Mouse (Mus musculus): ENCODE measurements around the gene Snx3. TPM values are rescaled to one million over a fixed set of nuclear protein-coding genes. Genes with fewer than 3 reads are reported as not detected.

Gene Snx3
- total RNA-seq, 2 experiments from 2014 or later, result 170 to 173 TPM

DNA sequence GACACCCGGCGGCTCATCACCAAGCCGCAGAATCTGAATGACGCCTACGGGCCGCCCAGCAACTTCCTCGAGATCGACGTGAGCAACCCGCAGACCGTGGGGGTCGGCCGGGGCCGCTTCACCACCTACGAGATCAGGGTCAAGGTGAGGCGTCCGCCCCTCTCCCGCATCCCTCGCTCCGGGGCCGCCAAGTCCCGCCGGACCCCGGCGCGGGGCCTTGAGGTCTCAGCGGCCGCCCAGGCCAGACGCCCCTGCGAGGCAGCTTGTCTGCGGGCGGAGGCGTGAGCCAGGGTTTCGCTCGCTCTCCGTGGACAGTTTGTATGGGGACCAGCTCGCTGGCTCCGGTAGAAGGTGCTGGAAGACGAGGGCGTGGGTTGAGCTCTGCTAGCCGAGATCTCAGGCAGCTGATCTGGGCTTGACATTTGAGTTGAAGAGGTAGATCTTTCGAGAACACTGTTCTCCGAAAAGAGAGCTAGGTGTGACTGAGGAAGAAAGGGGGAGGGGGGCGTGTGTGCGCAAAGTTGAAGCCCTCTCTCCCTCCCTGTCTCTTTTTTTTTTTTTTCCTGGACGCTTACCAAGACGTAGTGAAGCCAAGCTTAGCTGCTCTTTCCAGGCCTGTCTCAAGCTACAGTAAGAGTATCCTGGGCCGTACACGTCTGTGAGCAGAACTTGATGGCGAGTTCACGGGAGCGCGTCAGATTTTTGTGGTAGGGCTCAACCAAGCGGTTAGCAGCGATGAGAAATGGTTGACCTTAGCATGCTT, 700 bp downstream of the Snx3 start:
- intact Hi-C loops (cut with DNase I), result loop anchor here (2.0 kb wide), 1 partner anchor 48 kb away; no protein-coding TSS in a partner anchor
- peak; percentile 64 to 81 for DNase-seq

DNA sequence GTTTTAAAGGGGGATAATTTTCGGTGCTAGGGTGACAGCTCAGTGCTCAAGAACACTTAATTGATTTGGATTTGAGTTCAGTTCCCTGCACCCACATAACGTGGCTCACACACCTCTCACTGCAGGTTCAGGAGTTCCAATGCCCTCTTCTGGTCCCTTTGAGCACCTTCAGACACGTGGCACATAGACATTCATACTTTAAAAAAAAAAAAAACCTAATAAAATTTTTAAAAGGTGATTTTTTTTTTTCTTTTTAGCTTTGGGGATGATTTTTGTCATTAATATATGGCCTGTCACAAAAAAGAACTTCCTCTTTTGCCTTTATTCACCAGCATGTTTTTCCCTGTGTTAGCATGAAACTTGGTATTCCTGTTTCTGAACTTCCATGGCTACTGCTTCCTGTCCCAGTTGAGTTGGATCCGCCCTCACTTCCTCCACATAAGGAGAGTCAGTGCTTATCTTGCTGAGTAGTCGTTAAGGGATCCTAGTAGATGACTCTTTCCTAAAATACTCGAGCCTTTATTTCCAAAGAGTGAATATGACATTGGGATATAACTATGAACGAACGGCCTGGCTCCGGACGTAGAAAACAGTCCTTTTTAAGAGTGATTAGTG, 2.4 kb downstream of the Snx3 start:
- intact Hi-C loops (cut with DNase I), result no loop called here
- DNase-seq, result no peak

DNA sequence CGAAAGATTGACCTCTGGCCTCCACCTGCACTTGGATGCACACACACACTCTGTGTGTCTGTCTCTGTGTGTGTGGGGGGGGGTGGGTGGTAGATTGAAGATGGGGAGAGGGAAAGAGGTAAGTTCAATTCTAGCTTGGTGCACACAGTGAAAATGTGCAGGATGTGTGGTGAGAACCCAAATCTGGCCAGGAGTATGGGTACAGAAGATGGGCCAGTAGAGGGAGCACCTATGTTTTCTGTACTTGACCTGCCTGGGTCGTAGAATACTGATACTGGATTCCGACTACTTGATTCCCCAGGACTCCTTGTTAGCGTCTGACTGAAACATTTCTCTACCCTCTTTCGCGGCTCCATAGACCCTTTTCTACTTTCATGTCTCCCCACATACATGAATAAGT, 8.3 kb downstream of the Snx3 start:
- DNase-seq, result no peak
- intact Hi-C loops (cut with DNase I), result no loop called here

- no peak for DNase-seq
- intact Hi-C loops (cut with DNase I), result no loop called here
Observed at GRCm38 (mm10) chr10:42511184-42512135, 9.6 kb downstream of the Snx3 start.

GRCm38 (mm10) chr10:42514125-42514524, 12.3 kb downstream of the Snx3 start:
- DNase-seq, result no peak
- intact Hi-C loops (cut with DNase I), result no loop called here

- no peak for DNase-seq
- intact Hi-C loops (cut with DNase I), result no loop called here
Observed at GRCm38 (mm10) chr10:42518363-42518762, 16.5 kb downstream of the Snx3 start.

DNA sequence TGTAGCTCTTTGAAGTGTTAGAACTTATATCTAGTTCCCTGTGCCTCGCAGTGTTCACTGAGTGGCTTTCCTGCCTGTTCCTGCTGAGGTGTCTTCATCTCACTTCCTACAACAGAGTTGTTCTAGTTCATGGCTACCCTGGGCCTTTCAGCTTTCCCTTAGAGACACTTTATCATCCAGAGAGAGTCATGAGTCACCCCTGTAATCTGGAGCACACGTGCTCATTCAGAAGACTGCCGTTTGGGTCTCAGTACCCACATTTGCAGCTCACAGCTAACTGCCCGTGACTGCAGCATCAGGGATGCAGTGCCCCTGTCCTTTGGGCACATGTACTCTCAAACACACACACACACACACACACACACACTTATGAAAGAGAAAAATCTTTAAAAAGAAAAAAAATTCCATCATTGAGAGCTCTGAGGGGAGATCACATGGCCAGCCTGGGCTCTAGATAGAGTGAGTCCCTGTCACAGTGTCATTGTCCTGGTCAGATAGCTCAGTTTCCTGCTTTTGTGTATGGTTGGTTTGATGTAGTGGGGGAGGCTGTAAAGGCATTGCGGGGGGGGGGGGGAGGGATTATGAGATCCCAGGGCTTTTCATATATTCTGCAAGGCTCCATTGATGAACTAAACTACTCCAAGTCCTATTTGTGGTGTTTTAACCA, 19.6 kb downstream of the Snx3 start:
- intact Hi-C loops (cut with DNase I), result no loop called here
- DNase-seq, result no peak

DNA sequence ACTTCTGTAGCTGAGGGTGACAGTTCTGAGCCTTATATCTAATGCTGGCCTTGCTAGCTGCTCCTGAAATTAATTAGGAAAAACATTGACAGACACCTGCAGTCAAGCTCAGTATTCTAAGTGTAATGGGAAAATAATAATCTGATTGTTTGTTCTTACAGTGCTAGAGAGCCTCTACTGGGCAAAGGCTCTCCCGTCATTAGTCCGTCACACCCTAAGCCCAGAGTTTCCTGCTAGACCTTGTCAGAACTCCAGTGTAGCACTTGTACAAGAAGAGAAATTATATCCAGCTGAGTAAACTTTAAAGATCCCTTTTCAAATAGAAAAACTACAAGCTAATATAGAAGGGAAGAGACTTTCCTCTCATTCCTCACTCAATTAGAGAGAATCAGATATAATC, 21.1 kb downstream of the Snx3 start:
- intact Hi-C loops (cut with DNase I), result no loop called here

GRCm38 (mm10) chr10:42523556-42524162, 21.8 kb downstream of the Snx3 start:
- DNase-seq, result no peak
- intact Hi-C loops (cut with DNase I), result no loop called here

More for the DNA sequence above, 21.1 kb downstream of the Snx3 start:
- DNase-seq, result no peak

DNA sequence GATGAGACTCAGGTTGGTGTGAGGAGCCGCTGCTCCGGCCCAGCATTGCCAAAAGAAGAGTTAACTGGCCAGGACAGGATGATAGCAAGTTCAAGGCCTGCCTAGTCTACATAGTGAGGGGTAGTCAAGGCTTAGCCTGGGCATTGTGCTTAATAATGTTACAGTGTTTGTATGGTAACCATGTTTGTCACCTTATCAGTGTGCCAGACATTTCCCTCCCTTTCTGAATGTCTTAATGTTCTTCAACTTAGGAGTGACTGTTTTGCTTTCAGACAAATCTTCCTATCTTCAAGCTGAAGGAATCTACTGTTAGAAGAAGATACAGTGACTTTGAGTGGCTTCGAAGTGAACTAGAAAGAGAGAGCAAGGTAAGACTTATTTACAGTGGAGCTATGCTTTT, 23.9 kb downstream of the Snx3 start:
- intact Hi-C loops (cut with DNase I), result loop anchor here (5.0 kb wide), 1 partner anchor 213 kb away; no protein-coding TSS in a partner anchor
- no peak for DNase-seq

- no peak for DNase-seq
- intact Hi-C loops (cut with DNase I), result loop anchor here (5.0 kb wide), 1 partner anchor 202 kb away; no protein-coding TSS in a partner anchor
Observed at GRCm38 (mm10) chr10:42533836-42534453, 32.1 kb downstream of the Snx3 start.

DNA sequence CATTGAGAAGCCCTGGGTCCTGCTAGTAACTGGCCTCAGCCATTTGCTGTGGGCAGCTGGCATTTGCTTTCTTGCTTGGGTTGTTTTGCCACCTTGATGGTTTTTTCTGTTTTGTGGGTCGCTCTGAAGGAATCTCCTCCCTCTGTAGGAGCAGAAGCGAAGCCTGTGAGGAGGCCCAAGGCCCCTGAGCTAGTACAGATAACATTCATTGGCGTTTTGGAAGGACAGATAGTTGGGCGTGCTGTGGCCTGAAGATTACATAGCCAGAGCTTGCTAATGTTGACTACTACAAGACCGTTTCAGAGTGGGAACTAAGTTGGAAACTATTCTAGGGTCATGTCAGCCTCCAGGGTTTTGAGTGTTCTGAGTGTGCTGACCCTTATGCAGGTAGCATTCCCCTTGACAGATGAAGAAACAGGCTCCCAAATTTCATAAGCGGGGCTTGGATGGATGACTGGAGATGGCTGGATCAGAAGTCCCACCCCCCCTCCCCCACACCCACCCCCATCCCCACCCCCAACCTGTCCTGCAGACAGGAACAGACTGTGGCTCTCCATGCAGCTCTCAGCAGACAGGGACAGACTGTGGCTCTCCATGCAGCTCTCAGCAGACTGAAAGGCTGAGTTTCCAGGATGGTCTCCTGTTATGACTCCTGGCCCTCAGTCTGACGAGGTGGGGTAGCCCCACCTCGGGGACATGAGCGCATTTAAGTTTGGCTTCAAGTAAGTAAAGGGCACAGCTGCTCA, 35.9 kb downstream of the Snx3 start:
- no peak for DNase-seq
- intact Hi-C loops (cut with DNase I), result no loop called here

DNA sequence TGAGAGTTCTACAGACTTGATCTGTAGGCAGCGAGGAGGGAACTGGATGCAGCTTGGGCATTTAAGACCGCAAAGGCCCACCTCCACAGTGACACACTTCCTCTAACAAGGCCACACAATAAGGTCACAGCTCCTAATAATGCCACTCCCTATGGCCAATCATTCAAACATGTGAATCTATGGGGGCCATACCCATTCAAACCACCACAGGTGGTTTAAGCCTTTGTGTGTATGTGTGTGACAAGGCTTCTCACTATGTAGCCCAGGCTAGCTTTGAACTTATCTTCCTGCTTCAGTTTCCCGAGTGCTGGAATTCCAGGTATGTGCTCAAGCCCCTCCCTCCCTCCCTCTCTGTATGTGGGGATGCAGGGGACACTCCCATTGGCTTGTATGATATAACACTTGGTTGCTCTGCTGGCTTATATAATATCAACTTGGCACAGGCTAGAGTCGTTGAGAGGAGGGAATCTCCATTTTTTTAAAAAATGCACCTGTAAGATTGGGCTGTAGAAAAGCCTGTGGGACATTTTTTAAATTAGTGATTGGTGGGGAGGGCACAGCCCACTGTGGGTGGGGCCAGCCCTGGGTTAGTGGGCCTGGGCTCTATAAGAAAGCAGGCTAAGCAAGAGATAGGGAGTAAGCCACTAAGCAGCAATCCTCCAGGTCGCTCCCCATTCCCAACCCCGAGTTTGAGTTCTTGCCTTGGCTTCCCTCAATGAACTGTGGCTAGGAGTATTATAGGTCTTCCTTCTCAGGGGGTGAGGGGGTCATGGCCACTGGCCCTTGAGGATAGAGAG, 44.1 kb downstream of the Snx3 start:
- intact Hi-C loops (cut with DNase I), result no loop called here
- DNase-seq, result no peak

DNA sequence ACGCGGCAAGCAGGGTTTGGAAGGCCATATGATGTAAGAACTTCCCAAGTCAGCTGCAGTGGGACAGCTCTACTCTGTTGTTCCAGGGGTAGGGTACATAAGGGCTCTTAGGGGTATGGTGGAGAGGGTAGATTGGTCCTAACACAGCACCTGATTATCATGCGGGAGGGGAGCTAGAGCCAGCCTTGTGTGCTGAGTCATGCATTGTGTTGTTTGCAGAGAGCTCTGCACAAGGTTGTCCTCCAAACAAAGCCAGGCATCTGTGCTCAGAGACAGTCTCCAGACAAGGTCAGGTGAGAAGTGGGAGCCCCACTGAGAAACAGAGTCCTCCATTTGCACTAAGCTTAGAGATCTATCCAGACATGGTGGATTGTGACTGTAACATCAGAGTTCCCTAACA, 44.7 kb downstream of the Snx3 start:
- intact Hi-C loops (cut with DNase I), result no loop called here
- no peak for DNase-seq

GRCm38 (mm10) chr10:42559581-42560200, 57.9 kb downstream of the Snx3 start:
- no peak for DNase-seq
- intact Hi-C loops (cut with DNase I), result no loop called here

- no peak for DNase-seq
- intact Hi-C loops (cut with DNase I), result no loop called here
Observed at GRCm38 (mm10) chr10:42562272-42562671, 60.4 kb downstream of the Snx3 start.

DNA sequence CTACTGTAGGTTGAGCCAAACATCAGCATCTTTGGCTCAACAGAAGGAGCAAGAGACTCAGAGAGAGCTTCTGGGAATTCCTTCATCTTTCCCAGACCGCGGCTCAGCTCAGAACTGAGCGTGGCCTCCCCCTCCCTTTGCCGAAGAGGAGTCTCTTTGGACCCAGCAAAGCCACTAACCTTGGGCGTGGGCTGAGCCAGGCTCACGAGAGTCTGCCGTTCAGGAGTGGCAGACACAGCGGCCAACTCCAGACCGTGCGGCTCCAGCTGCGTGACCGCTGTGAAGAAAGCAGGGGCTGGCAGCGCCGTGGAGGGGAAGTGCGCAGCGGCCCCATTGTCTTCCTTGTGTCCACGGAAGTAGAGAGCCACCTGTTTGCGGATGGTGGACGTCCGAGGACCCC, 70.7 kb downstream of the Snx3 start:
- intact Hi-C loops (cut with DNase I), result no loop called here

GRCm38 (mm10) chr10:42572971-42573370, 71.1 kb downstream of the Snx3 start:
- no peak for DNase-seq
- intact Hi-C loops (cut with DNase I), result no loop called here

More for the DNA sequence above, 70.7 kb downstream of the Snx3 start:
- no peak for DNase-seq

All from heart, postnatal 36 days (tissue).